Mouse (Mus musculus): ENCODE results near the gene Hyal2.

DNA sequence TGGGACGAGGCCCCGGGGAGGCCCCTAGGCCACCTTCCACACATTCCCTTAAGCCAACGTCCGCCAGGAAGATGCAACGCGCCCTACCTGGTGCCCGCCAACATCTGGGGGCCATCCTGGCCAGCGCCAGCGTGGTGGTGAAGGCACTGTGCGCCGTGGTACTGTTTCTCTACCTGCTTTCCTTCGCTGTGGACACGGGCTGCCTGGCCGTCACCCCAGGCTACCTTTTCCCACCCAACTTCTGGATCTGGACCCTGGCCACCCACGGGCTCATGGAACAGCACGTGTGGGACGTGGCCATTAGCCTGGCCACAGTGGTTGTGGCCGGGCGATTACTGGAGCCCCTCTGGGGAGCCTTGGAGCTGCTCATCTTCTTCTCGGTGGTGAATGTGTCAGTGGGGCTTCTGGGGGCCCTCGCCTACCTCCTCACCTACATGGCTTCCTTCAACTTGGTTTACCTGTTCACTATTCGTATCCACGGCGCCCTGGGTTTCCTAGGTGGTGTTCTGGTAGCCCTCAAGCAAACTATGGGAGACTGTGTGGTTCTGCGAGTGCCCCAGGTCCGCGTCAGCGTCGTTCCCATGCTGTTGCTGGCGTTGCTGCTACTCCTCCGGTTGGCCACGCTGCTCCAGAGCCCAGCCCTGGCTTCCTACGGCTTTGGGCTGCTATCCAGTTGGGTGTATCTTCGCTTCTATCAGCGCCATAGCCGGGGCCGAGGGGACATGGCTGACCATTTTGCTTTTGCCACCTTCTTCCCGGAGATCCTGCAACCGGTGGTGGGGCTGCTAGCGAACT is 33.1 kb upstream of the Hyal2 start:
- no peak for TF ChIP-seq CTCF (IDR thresholded peaks at IDR 0.05; ENCODE audit: insufficient read depth, low read depth, low read length)
- no peak for TF ChIP-seq POLR2A (IDR thresholded peaks at IDR 0.05; ENCODE audit: insufficient read depth, low read depth, low read length)

Measured in olfactory bulb, adult 2 months (tissue).